Mouse (Mus musculus) myocyte (in vitro differentiated cells): ENCODE data around the gene Agrn.
A peak's percentile ranks its signal among the peaks of the same experiment; 100 is the strongest.

Source experiments
- CEBPB ChIP-seq: IDR thresholded peaks from 2 replicates; pipeline ENCODE4 v1.6.1; 2011; ENCODE audit warnings: mild to moderate bottlenecking, moderate library complexity; ENCODE audit not compliant: poor library complexity, insufficient read depth, severe bottlenecking
- E2F4 ChIP-seq: IDR thresholded peaks from one replicate; pipeline ENCODE4 v1.6.1; 2011; ENCODE audit warnings: mild to moderate bottlenecking, control low read depth, moderate library complexity; ENCODE audit not compliant: insufficient read depth
- MAX ChIP-seq: IDR thresholded peaks from one replicate; pipeline ENCODE4 v1.6.1; 2011; ENCODE audit warnings: low read depth, mild to moderate bottlenecking, control low read depth
- MYOD1 ChIP-seq, 3 experiments: IDR thresholded peaks; one replicate each; pipeline ENCODE4 v1.6.1; 2011; ENCODE audit warnings: control low read depth in 2 of 3, low read depth in 2 of 3, mild to moderate bottlenecking in 2 of 3, moderate library complexity in 1 of 3; ENCODE audit not compliant: insufficient read length in 2 of 3, control insufficient read depth in 1 of 3
- MYOG ChIP-seq, 3 experiments: IDR thresholded peaks; one replicate each; pipeline ENCODE4 v1.6.1; 2011; ENCODE audit warnings: control low read depth in 2 of 3, low read depth in 2 of 3, mild to moderate bottlenecking in 2 of 3; ENCODE audit not compliant: insufficient read length in 2 of 3, control insufficient read depth in 1 of 3, insufficient read depth in 1 of 3
- POLR2A ChIP-seq: IDR thresholded peaks from one replicate; pipeline ENCODE4 v1.6.1; 2011; ENCODE audit warnings: low read depth, mild to moderate bottlenecking, control low read depth, moderate library complexity; ENCODE audit not compliant: insufficient read length
- POLR2AphosphoS2 ChIP-seq: IDR thresholded peaks from one replicate; pipeline ENCODE4 v1.6.1; 2011; ENCODE audit warnings: low read depth, control low read depth; ENCODE audit not compliant: insufficient read length
- REST ChIP-seq: IDR thresholded peaks from one replicate; pipeline ENCODE4 v1.6.1; 2011; ENCODE audit warnings: mild to moderate bottlenecking, control low read depth, moderate library complexity; ENCODE audit not compliant: insufficient read depth, insufficient read length
- SRF ChIP-seq: IDR thresholded peaks from one replicate; pipeline ENCODE4 v1.6.1; 2011; ENCODE audit warnings: low read depth; ENCODE audit not compliant: control insufficient read depth, insufficient read length
- TCF12 ChIP-seq: IDR thresholded peaks from one replicate; pipeline ENCODE4 v1.6.1; 2011; ENCODE audit warnings: mild to moderate bottlenecking, control low read depth; ENCODE audit not compliant: poor library complexity, insufficient read depth, severe bottlenecking
- TCF3 ChIP-seq: IDR thresholded peaks from one replicate; pipeline ENCODE4 v1.6.1; 2011; ENCODE audit warnings: low read depth, control low read depth; ENCODE audit not compliant: insufficient read length
- USF1 ChIP-seq: IDR thresholded peaks from one replicate; pipeline ENCODE4 v1.6.1; 2011; ENCODE audit warnings: low read depth, mild to moderate bottlenecking, control low read depth, moderate library complexity

DNA sequence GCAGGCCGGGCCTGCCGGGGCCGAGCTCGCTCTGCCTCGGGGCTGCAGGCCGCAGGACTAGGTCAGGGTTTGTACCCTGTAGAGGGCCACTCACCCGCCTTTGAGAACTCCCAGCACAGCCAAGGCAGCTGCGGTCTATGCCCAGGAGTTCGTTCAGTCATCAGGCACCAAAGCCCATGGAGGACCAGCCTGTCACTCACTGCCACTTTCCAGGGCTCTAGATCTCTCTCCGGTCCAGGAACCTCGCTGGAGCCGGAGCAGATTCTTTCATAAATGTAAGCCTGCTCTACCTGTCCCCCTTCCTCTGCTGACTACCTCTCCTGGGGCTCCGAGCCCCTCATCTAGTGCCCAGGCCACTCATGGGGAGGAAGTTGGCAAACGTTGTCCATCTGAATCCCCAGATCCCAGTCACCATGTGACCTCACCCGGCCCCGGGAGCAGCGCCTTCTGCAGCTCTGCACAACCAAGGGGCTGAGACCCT is 36.8 kb upstream of the Agrn start:
- no peak for TF ChIP-seq POLR2A
- TF ChIP-seq MYOG (IDR thresholded peaks at IDR 0.05; ENCODE audit: control insufficient read depth in 1 of 3, insufficient read depth in 1 of 3, insufficient read length in 2 of 3, low read depth in 2 of 3): no peak
- TF ChIP-seq E2F4: no peak
- TF ChIP-seq TCF12: no peak
- no peak for TF ChIP-seq CEBPB
- TF ChIP-seq POLR2AphosphoS2: no peak
- TF ChIP-seq MAX: no peak
- TF ChIP-seq USF1: peak; percentile 30
- no peak for TF ChIP-seq SRF
- TF ChIP-seq REST: no peak
- TF ChIP-seq TCF3: no peak
- no peak for TF ChIP-seq MYOD1 (IDR thresholded peaks at IDR 0.05; ENCODE audit: control insufficient read depth in 1 of 3, insufficient read length in 2 of 3, low read depth in 2 of 3)
